Mouse (Mus musculus) heart, adult 2 months (tissue): ENCODE measurements around the gene Trim46. TPM values are rescaled to one million over a fixed set of nuclear protein-coding genes. Genes with fewer than 3 reads are reported as not detected.
A peak's percentile ranks its signal among the peaks of the same experiment; 100 is the strongest.

Experiments
- DNase-seq, 2 experiments: peaks; one replicate each; pipeline ENCODE4 v3.0.0; 2021
- H3K27ac ChIP-seq: fragments of 200-600 bp; 2 replicates; pipeline ENCODE4 v1.8.1; 2022
- H3K27me3 ChIP-seq: fragments of 200-500 bp; 2 replicates; pipeline ENCODE4 v1.6.1; 2012; ENCODE audit warnings: mild to moderate bottlenecking, low read length, inconsistent platforms, mixed read lengths; ENCODE audit not compliant: control insufficient read depth, insufficient read depth
- H3K36me3 ChIP-seq: fragments of 200-500 bp; 2 replicates; pipeline ENCODE4 v1.6.1; 2012; ENCODE audit warnings: low read length, inconsistent platforms; ENCODE audit not compliant: control insufficient read depth, insufficient read depth
- H3K4me1 ChIP-seq: fragments of 200-500 bp; 2 replicates; pipeline ENCODE4 v1.6.1; 2011; ENCODE audit warnings: low read length; ENCODE audit not compliant: control insufficient read depth, insufficient read depth
- H3K4me3 ChIP-seq: fragments of 200-600 bp; 2 replicates; pipeline ENCODE4 v1.8.1; 2022
- H3K79me2 ChIP-seq: fragments of 200-500 bp; replicated peaks from 2 replicates; pipeline ENCODE4 v1.6.1; 2012; ENCODE audit warnings: mild to moderate bottlenecking, inconsistent platforms, low read length, moderate library complexity, mixed read lengths; ENCODE audit not compliant: control insufficient read depth, insufficient read depth
- H3K9ac ChIP-seq: fragments of 200-500 bp; 2 replicates; pipeline ENCODE4 v1.6.1; 2012; ENCODE audit warnings: low read depth, mild to moderate bottlenecking, control low read depth, inconsistent platforms, low read length, mixed read lengths
- CTCF ChIP-seq: fragments of 200-600 bp; IDR thresholded peaks from 2 replicates; pipeline ENCODE4 v1.8.1; 2022; ENCODE audit warnings: antibody characterized with exemption, mild to moderate bottlenecking, moderate library complexity
- EP300 ChIP-seq: fragments of 200-500 bp; IDR thresholded peaks from 2 replicates; pipeline ENCODE4 v1.6.1; 2011; ENCODE audit warnings: low read depth, low read length, control low read depth; ENCODE audit not compliant: insufficient read depth
- POLR2A ChIP-seq: fragments of 200-500 bp; IDR thresholded peaks from 2 replicates; pipeline ENCODE4 v1.6.1; 2011; ENCODE audit warnings: mild to moderate bottlenecking, low read depth, low read length, control low read depth; ENCODE audit not compliant: insufficient read depth
- WGBS: fragments of 180-500 bp; shearing (Covaris S2); methylation state at CpG from one replicate; pipeline ENCODE4 v1.1.7; 2018; 5-methylcytosine and 5-hydroxymethylcytosine counted together
- intact Hi-C: fragments of 180-260 bp; cut with DNase I; formaldehyde crosslinking; loops from one replicate; pipeline ENCODE4 v1.15.1; 2025
- polyA plus RNA-seq: library from polyadenylated mRNA; depleted of rRNA; stranded (reverse); fragments of >200 nt; gene quantifications from 2 replicates; pipeline ENCODE4 v1.2.3, GENCODE M21; 2012
- total RNA-seq, 2 experiments: library from RNA; stranded (reverse); gene quantifications; 2 replicates each; pipeline ENCODE4 v1.2.3; 2021

The Trim46 gene
- total and polyA plus RNA-seq, 3 experiments, result 0.39 to 1.9 (median 0.96) TPM

DNA sequence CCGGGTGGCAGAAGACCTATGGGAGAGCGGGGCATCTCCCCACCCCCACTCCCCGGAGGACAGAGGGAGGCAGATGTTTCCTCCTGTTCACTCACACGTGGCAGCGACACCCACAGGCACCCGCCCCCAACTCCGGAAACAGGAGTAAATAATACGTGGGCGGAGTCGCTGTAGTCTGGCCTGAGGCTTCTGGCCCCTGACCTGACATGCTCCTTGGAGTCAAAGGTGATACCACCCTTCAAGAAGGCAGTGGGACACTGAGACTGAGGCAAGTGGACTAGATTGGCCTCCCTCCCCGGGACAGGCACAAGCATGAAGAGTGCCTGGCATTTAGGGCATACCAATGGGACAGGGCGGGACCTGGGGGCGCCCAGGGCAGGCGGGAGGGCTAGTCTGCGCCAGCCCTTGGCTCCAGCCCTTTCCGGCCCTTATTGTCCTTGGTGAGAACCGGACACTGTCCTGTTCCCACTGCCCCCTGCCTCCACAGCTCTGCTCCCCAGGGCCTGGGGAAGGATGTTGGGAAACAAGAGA lies 5.3 kb upstream of the Trim46 start:
- TF ChIP-seq CTCF (no peak), POLR2A (peak; percentile 15; the same call in 1 of the 2 replicates), EP300 (peak; percentile 85)
- peak overlapping the region; percentile 37 for H3K4me3 ChIP-seq
- no peaks in the 10 kb centered on the region for H3K27me3 ChIP-seq
- H3K4me1 ChIP-seq, result peaks cover 14% of the 10 kb centered on the region
- peak overlapping the region; percentile 66 for H3K9ac ChIP-seq
- peak overlapping the region; percentile 94 for H3K27ac ChIP-seq
- WGBS, result 4% methylated on average over 17 of the region's 17 CpGs
- H3K79me2 ChIP-seq, result no peaks in the 10 kb centered on the region
- H3K36me3 ChIP-seq, result no peaks in the 10 kb centered on the region; the same call in 1 of the 2 replicates
- DNase-seq, result peak; percentile 83 to 88
- intact Hi-C loops, result loop anchor here (1.0 to 2.0 kb wide), 2 partner anchors 15 to 27 kb away; no protein-coding TSS in a partner anchor

DNA sequence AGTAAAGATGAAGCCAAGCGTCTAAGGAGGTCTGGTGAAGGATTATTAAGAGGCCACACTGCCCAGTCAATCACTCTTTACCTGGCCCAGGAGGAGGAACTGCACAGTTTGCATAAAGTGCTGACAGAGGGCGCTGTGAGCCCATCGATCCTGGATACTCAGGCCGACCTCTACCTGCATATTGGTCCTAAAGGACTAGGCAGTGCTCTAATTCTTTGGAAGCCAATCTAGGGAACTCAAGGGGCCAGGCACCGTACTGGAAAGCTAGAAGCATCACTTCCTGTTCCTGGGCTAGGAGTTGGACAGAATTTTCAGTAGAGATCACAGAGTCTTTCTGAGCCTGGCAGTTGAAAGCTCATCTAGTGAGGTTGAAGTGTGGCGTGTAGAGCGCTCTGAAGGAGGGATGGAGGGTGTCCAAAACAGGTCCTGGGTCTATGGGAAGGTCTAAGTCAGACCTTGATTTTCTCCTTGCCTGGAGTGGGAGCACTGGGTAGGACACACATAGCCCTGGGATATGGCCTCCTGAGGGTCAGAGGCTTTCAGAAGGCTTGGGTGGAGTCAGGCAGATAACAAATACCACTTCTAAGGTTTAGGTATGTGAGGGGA lies 4.4 kb upstream of the Trim46 start:
- no peaks in the 10 kb centered on the region for H3K27me3 ChIP-seq
- H3K4me3 ChIP-seq, result no peak overlapping the region; the same call in 1 of the 2 replicates
- intact Hi-C loops, result loop anchor here (1.0 to 2.0 kb wide), 4 partner anchors 16 to 58 kb away; no protein-coding TSS in a partner anchor
- TF ChIP-seq CTCF, result peak; percentile 93
- peak; percentile 62; the same call in 1 of the 2 replicates for TF ChIP-seq POLR2A
- peak; percentile 93; the same call in 1 of the 2 replicates for TF ChIP-seq EP300
- WGBS, result 10% methylated on average over 7 of the region's 7 CpGs
- no peak overlapping the region for H3K9ac ChIP-seq
- no peaks in the 10 kb centered on the region; the same call in 1 of the 2 replicates for H3K36me3 ChIP-seq
- H3K79me2 ChIP-seq, result no peaks in the 10 kb centered on the region
- peaks cover 15% of the 10 kb centered on the region for H3K4me1 ChIP-seq
- peak; percentile 78 to 81 for DNase-seq
- H3K27ac ChIP-seq, result peak overlapping the region; percentile 94

DNA sequence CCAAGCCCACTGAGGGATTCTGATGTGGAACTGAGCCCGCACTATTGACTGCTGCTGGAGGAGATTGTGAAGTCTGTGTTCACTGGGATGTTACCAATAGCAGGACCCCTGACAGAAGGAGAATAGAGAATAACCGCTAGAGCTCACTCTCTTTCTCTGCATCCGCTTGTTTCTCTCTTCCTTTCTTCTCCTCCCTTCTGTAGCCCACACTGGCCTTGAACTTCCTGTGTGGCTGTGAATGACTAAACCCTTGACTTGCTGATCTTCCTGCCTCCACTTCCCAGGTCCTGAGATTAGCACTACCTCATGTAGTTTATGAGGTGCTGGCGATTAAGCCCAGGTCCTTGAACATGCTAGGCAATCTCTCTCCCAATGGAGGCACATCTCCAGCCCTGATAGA lies 1.4 kb upstream of the Trim46 start:
- 68% methylated on average over 4 of the region's 4 CpGs for WGBS
- H3K27ac ChIP-seq, result no peak overlapping the region
- DNase-seq, result no peak
- H3K4me3 ChIP-seq, result no peak overlapping the region
- no peaks in the 10 kb centered on the region for H3K27me3 ChIP-seq
- intact Hi-C loops, result no loop called here
- H3K4me1 ChIP-seq, result peaks cover 13% of the 10 kb centered on the region
- TF ChIP-seq EP300 (no peak), CTCF (no peak), POLR2A (no peak)
- no peaks in the 10 kb centered on the region; the same call in 1 of the 2 replicates for H3K36me3 ChIP-seq
- H3K9ac ChIP-seq, result no peak overlapping the region
- no peaks in the 10 kb centered on the region for H3K79me2 ChIP-seq

DNA sequence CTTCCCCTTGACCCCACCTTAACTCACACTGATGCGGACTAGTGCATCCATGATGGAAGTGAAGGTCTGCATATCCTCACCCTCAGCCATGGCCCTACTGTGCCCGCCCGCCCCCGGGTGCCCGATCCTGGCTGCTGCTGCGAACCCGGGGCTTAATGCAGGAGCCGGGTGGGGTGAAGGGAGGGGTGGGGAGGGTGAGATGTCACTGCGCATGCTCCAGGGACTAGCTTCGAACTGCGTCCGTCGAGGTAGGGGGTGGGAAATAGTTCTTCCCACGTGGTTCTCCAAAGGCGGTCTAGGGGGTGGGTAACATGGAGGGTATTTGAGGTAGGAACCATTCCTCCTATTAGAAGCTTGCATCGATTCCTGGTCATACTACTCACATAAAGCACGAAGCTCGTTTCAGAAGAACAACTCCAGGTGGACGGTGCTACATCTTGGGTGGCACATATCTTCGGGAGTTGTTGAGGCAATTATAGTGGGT lies 379 bp downstream of the Trim46 start, which contains the start of gene Krtcap2:
Krtcap2 (plus strand) TSS at position 279 of the 484 bp plus-strand sequence.
- peak within 1 kb of the TSS; percentile 97 for H3K4me3 ChIP-seq
- WGBS, result 7% methylated on average over 20 of the region's 20 CpGs
- peaks cover 5% of the 10 kb centered on the region for H3K4me1 ChIP-seq
- peak; percentile 48 to 53 for DNase-seq
- intact Hi-C loops, result loop anchor here (1.0 kb wide), 1 partner anchor 37 kb away; no protein-coding TSS in a partner anchor
- H3K36me3 ChIP-seq, result no peaks in the 10 kb centered on the region
- H3K27me3 ChIP-seq, result no peaks in the 10 kb centered on the region
- H3K9ac ChIP-seq, result peak within 1 kb of the TSS; percentile 76
- H3K27ac ChIP-seq, result peak within 1 kb of the TSS; percentile 93
- H3K79me2 ChIP-seq, result no peaks in the 10 kb centered on the region
- TF ChIP-seq CTCF (no peak), EP300 (no peak), POLR2A (no peak)

DNA sequence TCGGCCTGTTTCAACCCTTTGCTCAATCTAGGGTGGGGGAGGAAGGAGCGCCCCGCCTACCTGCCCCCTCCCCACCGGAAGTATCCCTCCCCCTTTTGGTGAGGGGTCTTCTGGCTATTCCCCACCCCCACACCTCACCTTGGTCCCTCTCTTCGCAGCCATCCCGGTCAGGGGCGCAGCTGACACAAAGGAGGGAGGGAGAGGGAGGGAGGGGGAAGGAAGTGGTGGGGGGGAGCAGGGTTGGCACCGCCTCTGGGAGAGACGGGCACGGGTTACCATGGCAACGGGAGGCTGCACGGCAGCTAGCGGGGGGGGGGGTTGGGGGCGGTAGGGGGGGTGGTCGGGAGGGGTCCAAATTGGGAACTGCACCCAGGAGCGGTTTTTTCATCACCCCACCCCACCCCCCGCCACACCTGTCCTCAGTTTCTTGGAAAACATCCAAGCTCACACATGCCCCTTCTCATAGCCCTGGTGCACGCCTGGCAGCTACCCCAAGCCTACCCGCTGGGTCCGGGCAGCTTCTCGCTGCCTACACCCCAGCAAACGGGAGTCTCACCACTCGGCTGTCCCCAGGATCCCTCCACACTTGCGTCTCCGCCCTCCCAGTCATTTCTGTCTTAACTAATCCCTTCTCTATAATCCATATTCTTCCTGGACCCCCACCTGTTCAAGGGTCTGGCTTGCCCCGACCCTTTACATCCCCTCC lies 974 bp downstream of the Trim46 start:
- intact Hi-C loops, result no loop called here

More for the DNA sequence above, 974 bp downstream of the Trim46 start:
- TF ChIP-seq POLR2A (no peak), CTCF (no peak), EP300 (no peak)
- 2% methylated on average over 22 of the region's 26 CpGs for WGBS
- DNase-seq, result no peak
- Histone ChIP-seq H3K36me3 (no peaks in the 10 kb centered on the region), H3K4me3 (peak overlapping the region; percentile 97), H3K79me2 (no peaks in the 10 kb centered on the region), H3K27ac (peak overlapping the region; percentile 7; the same call in 1 of the 2 replicates), H3K4me1 (peaks cover 1% of the 10 kb centered on the region; the same call in 1 of the 2 replicates), H3K9ac (peak overlapping the region; percentile 37), H3K27me3 (no peaks in the 10 kb centered on the region)
